ENCODE assay signal across 8 mouse cellular contexts in the genomic region with DNA sequence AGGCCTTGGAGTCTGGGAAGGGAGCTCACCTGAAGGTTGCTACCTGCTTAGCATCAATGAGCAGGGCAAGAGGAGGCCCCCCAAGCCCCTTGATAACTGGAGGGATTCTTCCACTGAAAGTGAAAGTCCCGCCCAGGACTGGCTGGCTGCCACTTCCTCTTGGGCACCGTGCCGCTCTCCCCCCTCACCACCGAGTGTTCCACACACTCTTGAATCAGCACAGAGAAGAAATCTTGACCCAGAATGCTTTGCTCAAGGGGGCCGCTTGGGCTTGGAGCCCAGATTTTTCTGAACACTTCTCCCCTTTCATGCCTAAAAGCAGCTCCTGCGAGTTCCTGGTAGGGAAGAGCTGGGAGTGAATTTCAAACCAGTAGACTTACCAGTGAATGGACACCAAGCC.
DNase-seq lines count a peak whose midpoint lies in the region; ATAC-seq lines count a peak whose summit lies in the region.

No protein-coding gene starts in this region.

- peaks cover 56% of the 10 kb centered on the region for H3K4me1 ChIP-seq in embryonic facial prominence, embryonic 13.5 days
- peaks cover 9 to 17% of the 10 kb centered on the region in 2 experiments for H3K4me1 ChIP-seq in heart, embryonic 14.5 days (ENCODE audit: control insufficient read depth in 2 of 2, insufficient read depth in 2 of 2, low read length in 2 of 2)

- H3K27ac ChIP-seq in embryonic facial prominence, embryonic 13.5 days: peak overlapping the region; percentile 94
- peak overlapping the region; percentile 23 to 87 for H3K27ac ChIP-seq in heart, embryonic 14.5 days (replicated peaks in 1 of 2; ENCODE audit: control insufficient read depth in 1 of 2, insufficient read depth in 1 of 2, low read depth in 2 of 2, low read length in 2 of 2)

- H3K27me3 ChIP-seq in embryonic facial prominence, embryonic 13.5 days: peaks cover 19% of the 10 kb centered on the region
- no peaks in the 10 kb centered on the region for H3K27me3 ChIP-seq in heart, embryonic 14.5 days (ENCODE audit: control insufficient read depth, insufficient read depth, low read length)

- H3K4me2 ChIP-seq in embryonic facial prominence, embryonic 13.5 days: peak overlapping the region; percentile 32
- peak overlapping the region; percentile 46 for H3K4me2 ChIP-seq in heart, embryonic 14.5 days (ENCODE audit: low read length)

- H3K4me3 ChIP-seq in embryonic facial prominence, embryonic 13.5 days: no peak overlapping the region
- no peak overlapping the region for H3K4me3 ChIP-seq in heart, embryonic 14.5 days (ENCODE audit: control insufficient read depth in 1 of 2, insufficient read depth in 1 of 2, low read depth in 1 of 2, low read length in 2 of 2)

- H3K9ac ChIP-seq in embryonic facial prominence, embryonic 13.5 days: no peak overlapping the region
- peak overlapping the region; percentile 39; the same call in 1 of the 2 replicates for H3K9ac ChIP-seq in heart, embryonic 14.5 days (ENCODE audit: low read length)

- 28% methylated on average over 6 of the region's 6 CpGs for WGBS in embryonic facial prominence, embryonic 13.5 days
- 19% methylated on average over 6 of the region's 6 CpGs for WGBS in heart, embryonic 14.5 days

- no peaks in the 10 kb centered on the region for H3K36me3 ChIP-seq in embryonic facial prominence, embryonic 13.5 days
- no peaks in the 10 kb centered on the region for H3K36me3 ChIP-seq in heart, embryonic 14.5 days (ENCODE audit: control insufficient read depth, insufficient read depth, low read length)

- no peaks in the 10 kb centered on the region for H3K9me3 ChIP-seq in embryonic facial prominence, embryonic 13.5 days
- no peaks in the 10 kb centered on the region for H3K9me3 ChIP-seq in heart, embryonic 14.5 days (ENCODE audit: control insufficient read depth, low read length)

- DNase-seq in urinary bladder, adult 18-20 months (ENCODE audit: low spot score in 2 of 2): peak; percentile 31 to 37
- no peak for DNase-seq in urinary bladder, postnatal 10 days (ENCODE audit: low spot score)
- peak; percentile 86 to 90 for DNase-seq in kidney, postnatal 4 days
- DNase-seq in lung, adult 18-20 months: peak; percentile 92 to 94
- peak; percentile 87 for DNase-seq in ovary, postnatal 36 days (ENCODE audit: low spot score)
- peak; percentile 74 to 79 for DNase-seq in thymus, postnatal 36 days

- peak; percentile 83 for ATAC-seq in embryonic facial prominence, embryonic 13.5 days (ENCODE audit: insufficient number of reproducible peaks, insufficient read depth, low FRiP score, low TSS enrichment, low read depth)
- peak; percentile 87 for ATAC-seq in heart, embryonic 14.5 days (ENCODE audit: insufficient number of reproducible peaks, insufficient read depth, low FRiP score, low read depth)
